Mouse (Mus musculus): Measurements from ENCODE around the gene Ctnna3. TPM values are rescaled to one million over a fixed set of nuclear protein-coding genes. Genes with fewer than 3 reads are reported as not detected.

Ctnna3 gene
- total RNA-seq, 4 experiments from 2014 or later: 3.2 to 4.6 (median 4.0) TPM

GRCm38 (mm10) chr10:63689233-63689632 lies 259.3 kb downstream of the Ctnna3 start:
- DNase-seq (ENCODE audit: low spot score in 2 of 2): no peak

GRCm38 (mm10) chr10:63689651-63690050 lies 259.8 kb downstream of the Ctnna3 start:
- DNase-seq (ENCODE audit: low spot score in 2 of 2): no peak

GRCm38 (mm10) chr10:63692039-63692438 lies 262.1 kb downstream of the Ctnna3 start:
- no peak for DNase-seq (ENCODE audit: low spot score in 2 of 2)

- peak; percentile 12 to 63 for DNase-seq (ENCODE audit: low spot score in 2 of 2)
Measured at GRCm38 (mm10) chr10:63710211-63710610, 280.3 kb downstream of the Ctnna3 start.

- no peak for DNase-seq (ENCODE audit: low spot score in 2 of 2)
Measured at GRCm38 (mm10) chr10:63712530-63712929, 282.6 kb downstream of the Ctnna3 start.

GRCm38 (mm10) chr10:63714151-63714550 lies 284.3 kb downstream of the Ctnna3 start:
- no peak for DNase-seq (ENCODE audit: low spot score in 2 of 2)

GRCm38 (mm10) chr10:63768871-63769270 lies 339.0 kb downstream of the Ctnna3 start:
- no peak for DNase-seq (ENCODE audit: low spot score in 2 of 2)

- no peak for DNase-seq (ENCODE audit: low spot score in 2 of 2)
Measured at GRCm38 (mm10) chr10:63771656-63772055, 341.8 kb downstream of the Ctnna3 start.

GRCm38 (mm10) chr10:63772074-63772473 lies 342.2 kb downstream of the Ctnna3 start:
- DNase-seq (ENCODE audit: low spot score in 2 of 2): no peak

- no peak for DNase-seq (ENCODE audit: low spot score in 2 of 2)
Measured at GRCm38 (mm10) chr10:63781948-63782347, 352.1 kb downstream of the Ctnna3 start.

- no peak for DNase-seq (ENCODE audit: low spot score in 2 of 2)
Measured at GRCm38 (mm10) chr10:63784808-63785535, 355.1 kb downstream of the Ctnna3 start.

GRCm38 (mm10) chr10:63786390-63786789 lies 356.5 kb downstream of the Ctnna3 start:
- DNase-seq (ENCODE audit: low spot score in 2 of 2): no peak

GRCm38 (mm10) chr10:63803909-63804308 lies 374.0 kb downstream of the Ctnna3 start:
- peak in 1 of 2 experiments; percentile 55 for DNase-seq (ENCODE audit: low spot score in 2 of 2)

- no peak for DNase-seq (ENCODE audit: low spot score in 2 of 2)
Measured at GRCm38 (mm10) chr10:63805551-63805950, 375.7 kb downstream of the Ctnna3 start.

GRCm38 (mm10) chr10:63806254-63806653 lies 376.4 kb downstream of the Ctnna3 start:
- DNase-seq (ENCODE audit: low spot score in 2 of 2): no peak

GRCm38 (mm10) chr10:63810043-63810617 lies 380.2 kb downstream of the Ctnna3 start:
- no peak for DNase-seq (ENCODE audit: low spot score in 2 of 2)

- DNase-seq (ENCODE audit: low spot score in 2 of 2): peak in 1 of 2 experiments; percentile 68
Measured at GRCm38 (mm10) chr10:63839011-63839410, 409.1 kb downstream of the Ctnna3 start.

GRCm38 (mm10) chr10:63851946-63852345 lies 422.0 kb downstream of the Ctnna3 start:
- no peak for DNase-seq (ENCODE audit: low spot score in 2 of 2)

- no peak for DNase-seq (ENCODE audit: low spot score in 2 of 2)
Measured at GRCm38 (mm10) chr10:63869123-63869522, 439.2 kb downstream of the Ctnna3 start.

GRCm38 (mm10) chr10:63880462-63880903 lies 450.6 kb downstream of the Ctnna3 start:
- peak in 1 of 2 experiments; percentile 15 for DNase-seq (ENCODE audit: low spot score in 2 of 2)

- DNase-seq (ENCODE audit: low spot score in 2 of 2): no peak
Measured at GRCm38 (mm10) chr10:63886449-63887088, 456.7 kb downstream of the Ctnna3 start.

GRCm38 (mm10) chr10:63894612-63895011 lies 464.7 kb downstream of the Ctnna3 start:
- no peak for DNase-seq (ENCODE audit: low spot score in 2 of 2)

Data from left cerebral cortex, adult 8-10 months (tissue).